Mouse (Mus musculus) kidney, adult 2 months (tissue): ENCODE data around the gene Hspb9.

Source experiments
- CTCF ChIP-seq: fragments of 200-500 bp; conservative IDR thresholded peaks from 2 replicates; pipeline ENCODE4 v1.5.1; 2011; ENCODE audit warnings: low read depth, mild to moderate bottlenecking, control low read depth, low read length, moderate library complexity, mixed read lengths; ENCODE audit not compliant: insufficient read depth, insufficient read length
- POLR2A ChIP-seq: fragments of 200-500 bp; IDR thresholded peaks from one replicate; pipeline ENCODE4 v1.6.1; 2011; ENCODE audit warnings: low read depth, low read length, control low read depth

- no peak for TF ChIP-seq POLR2A
- TF ChIP-seq CTCF, result no peak
These were observed 41.7 kb upstream of the Hspb9 start for GRCm38 (mm10) chr11:100671956-100672355.
